Mouse (Mus musculus) heart, embryonic 10.5 days (tissue): Measurements from ENCODE around the gene Olfr155. TPM values are rescaled to one million over a fixed set of nuclear protein-coding genes. Genes with fewer than 3 reads are reported as not detected.
A peak's percentile ranks its signal among the peaks of the same experiment; 100 is the strongest.

Experiments
- DNase-seq: peaks from one replicate; pipeline ENCODE4 v3.0.0-alpha.2; 2017; ENCODE audit warnings: low spot score
- H3K27ac ChIP-seq: fragments of 300-500 bp; sonication (generic); 2 replicates; pipeline ENCODE4 v1.5.1; 2016; ENCODE audit warnings: mild to moderate bottlenecking
- H3K27me3 ChIP-seq: fragments of 300-500 bp; sonication (generic); 2 replicates; pipeline ENCODE4 v1.6.1; 2016; ENCODE audit warnings: mild to moderate bottlenecking; ENCODE audit not compliant: poor library complexity, insufficient read depth, severe bottlenecking
- H3K36me3 ChIP-seq: fragments of 300-500 bp; sonication (generic); 2 replicates; pipeline ENCODE4 v1.6.1; 2016; ENCODE audit warnings: mild to moderate bottlenecking, moderate library complexity
- H3K4me1 ChIP-seq: fragments of 300-500 bp; sonication (generic); 2 replicates; pipeline ENCODE4 v1.6.1; 2016; ENCODE audit warnings: mild to moderate bottlenecking
- H3K4me3 ChIP-seq: fragments of 300-500 bp; sonication (generic); 2 replicates; pipeline ENCODE4 v1.5.1; 2016; ENCODE audit warnings: mild to moderate bottlenecking, moderate library complexity
- H3K9me3 ChIP-seq: fragments of 300-500 bp; sonication (generic); 2 replicates; pipeline ENCODE4 v1.6.1; 2016; ENCODE audit warnings: mild to moderate bottlenecking, moderate library complexity
- WGBS: fragments of 180-500 bp; shearing (Covaris S2); methylation state at CpG from one replicate; pipeline ENCODE4 v1.1.7; 2016; 5-methylcytosine and 5-hydroxymethylcytosine counted together
- polyA plus RNA-seq: library from polyadenylated mRNA; unstranded; fragments of >200 nt; fragmentation: Nextera tagmentation; extraction: Ambion mirVana; gene quantifications from 2 replicates; pipeline ENCODE4 v1.2.1, GENCODE M21; 2016

Gene Olfr155
- polyA plus RNA-seq, 1 experiment from 2014 or later = not detected

- Histone ChIP-seq H3K4me1 (0 out of 2 replicates have a peak, but pooled peaks cover 3% of the 10 kb centered on the region), H3K36me3 (no peaks in the 10 kb centered on the region), H3K9me3 (no peaks in the 10 kb centered on the region; the same call in 1 of the 2 replicates), H3K4me3 (no peak overlapping the region), H3K27me3 (no peaks in the 10 kb centered on the region), H3K27ac (no peak overlapping the region)
- 85% methylated on average over 10 of the region's 10 CpGs for WGBS
- DNase-seq = no peak
These were observed 18.5 kb downstream of the Olfr155 start for GRCm38 (mm10) chr4:43869821-43870220.

- H3K36me3 ChIP-seq = no peaks in the 10 kb centered on the region
- H3K27ac ChIP-seq = peak overlapping the region; percentile 96; the same call in 1 of the 2 replicates
- H3K9me3 ChIP-seq = no peaks in the 10 kb centered on the region
- H3K4me1 ChIP-seq = peaks cover 30% of the 10 kb centered on the region
- WGBS = 56% methylated on average over 7 of the region's 7 CpGs
- peak overlapping the region; percentile 90 for H3K4me3 ChIP-seq
- peak; percentile 46 for DNase-seq
- no peaks in the 10 kb centered on the region for H3K27me3 ChIP-seq
These were observed 23.1 kb downstream of the Olfr155 start for GRCm38 (mm10) chr4:43874501-43874900.

- peak; percentile 94 for DNase-seq
- peak within 1 kb of the TSS; percentile 90 for H3K4me3 ChIP-seq
- WGBS = under 1% methylated on average over 72 of the region's 73 CpGs
- no peaks in the 10 kb centered on the region for H3K27me3 ChIP-seq
- H3K9me3 ChIP-seq = no peaks in the 10 kb centered on the region
- peak within 1 kb of the TSS; percentile 96 for H3K27ac ChIP-seq
- H3K4me1 ChIP-seq = peaks cover 34% of the 10 kb centered on the region
- H3K36me3 ChIP-seq = no peaks in the 10 kb centered on the region
These were observed 24.0 kb downstream of the Olfr155 start, which contains the start of gene Reck for GRCm38 (mm10) chr4:43875160-43875918. Reck (plus strand) TSS chr4:43875530.

GRCm38 (mm10) chr4:43875919-43876411 lies 24.6 kb downstream of the Olfr155 start:
- Histone ChIP-seq H3K4me3 (peak overlapping the region; percentile 90), H3K27me3 (no peaks in the 10 kb centered on the region), H3K27ac (peak overlapping the region; percentile 96), H3K4me1 (peaks cover 34% of the 10 kb centered on the region), H3K9me3 (no peaks in the 10 kb centered on the region), H3K36me3 (no peaks in the 10 kb centered on the region)
- peak; percentile 84 for DNase-seq
- 1% methylated on average over 20 of the region's 20 CpGs for WGBS

GRCm38 (mm10) chr4:43877230-43877629 lies 25.9 kb downstream of the Olfr155 start:
- WGBS = 91% methylated on average over 1 of the region's 1 CpGs
- no peaks in the 10 kb centered on the region for H3K27me3 ChIP-seq
- no peak for DNase-seq
- H3K4me3 ChIP-seq = no peak overlapping the region
- H3K4me1 ChIP-seq = peaks cover 34% of the 10 kb centered on the region
- no peaks in the 10 kb centered on the region for H3K9me3 ChIP-seq
- H3K36me3 ChIP-seq = no peaks in the 10 kb centered on the region
- no peak overlapping the region for H3K27ac ChIP-seq

- DNase-seq = no peak
- no peaks in the 10 kb centered on the region for H3K27me3 ChIP-seq
- peaks cover 36% of the 10 kb centered on the region for H3K4me1 ChIP-seq
- peak overlapping the region; percentile 53; the same call in 1 of the 2 replicates for H3K27ac ChIP-seq
- peak overlapping the region; percentile 12; the same call in 1 of the 2 replicates for H3K4me3 ChIP-seq
- WGBS = 30% methylated on average over 5 of the region's 5 CpGs
- H3K36me3 ChIP-seq = no peaks in the 10 kb centered on the region
- H3K9me3 ChIP-seq = no peaks in the 10 kb centered on the region
These were observed 26.9 kb downstream of the Olfr155 start for GRCm38 (mm10) chr4:43878121-43878776.

- H3K36me3 ChIP-seq = no peaks in the 10 kb centered on the region
- no peaks in the 10 kb centered on the region for H3K27me3 ChIP-seq
- no peak overlapping the region for H3K4me3 ChIP-seq
- no peak for DNase-seq
- 0 out of 2 replicates have a peak overlapping the region, but pooled peaks have one; percentile 44 for H3K27ac ChIP-seq
- H3K9me3 ChIP-seq = no peaks in the 10 kb centered on the region
- 51% methylated on average over 6 of the region's 6 CpGs for WGBS
- H3K4me1 ChIP-seq = peaks cover 49% of the 10 kb centered on the region
These were observed 28.2 kb downstream of the Olfr155 start for GRCm38 (mm10) chr4:43879566-43879965.

GRCm38 (mm10) chr4:43884196-43884595 lies 32.8 kb downstream of the Olfr155 start:
- WGBS = 10% methylated on average over 4 of the region's 4 CpGs
- Histone ChIP-seq H3K4me1 (peaks cover 44% of the 10 kb centered on the region), H3K27me3 (no peaks in the 10 kb centered on the region), H3K4me3 (peak overlapping the region; percentile 15; the same call in 1 of the 2 replicates), H3K27ac (peak overlapping the region; percentile 82), H3K36me3 (peaks cover 6% of the 10 kb centered on the region; the same call in 1 of the 2 replicates), H3K9me3 (no peaks in the 10 kb centered on the region)
- DNase-seq = no peak

GRCm38 (mm10) chr4:43891247-43891646 lies 39.9 kb downstream of the Olfr155 start:
- Histone ChIP-seq H3K27me3 (no peaks in the 10 kb centered on the region), H3K4me3 (no peak overlapping the region), H3K4me1 (peaks cover 14% of the 10 kb centered on the region), H3K27ac (no peak overlapping the region), H3K36me3 (peaks cover 12% of the 10 kb centered on the region), H3K9me3 (no peaks in the 10 kb centered on the region)
- DNase-seq = no peak
- WGBS = 83% methylated on average over 3 of the region's 3 CpGs

GRCm38 (mm10) chr4:43897209-43897608 lies 45.8 kb downstream of the Olfr155 start:
- Histone ChIP-seq H3K4me1 (peaks cover 28% of the 10 kb centered on the region), H3K36me3 (peaks cover 30% of the 10 kb centered on the region), H3K9me3 (no peaks in the 10 kb centered on the region), H3K27ac (no peak overlapping the region), H3K27me3 (no peaks in the 10 kb centered on the region), H3K4me3 (no peak overlapping the region)
- no peak for DNase-seq

GRCm38 (mm10) chr4:43899197-43899596 lies 47.8 kb downstream of the Olfr155 start:
- peaks cover 42% of the 10 kb centered on the region for H3K36me3 ChIP-seq
- H3K27ac ChIP-seq = peak overlapping the region; percentile 53
- H3K4me1 ChIP-seq = peaks cover 19% of the 10 kb centered on the region
- DNase-seq = no peak
- H3K27me3 ChIP-seq = no peaks in the 10 kb centered on the region
- WGBS = 30% methylated on average over 8 of the region's 8 CpGs
- H3K4me3 ChIP-seq = no peak overlapping the region
- H3K9me3 ChIP-seq = no peaks in the 10 kb centered on the region

GRCm38 (mm10) chr4:43903690-43904089 lies 52.3 kb downstream of the Olfr155 start:
- Histone ChIP-seq H3K4me1 (peaks cover 13% of the 10 kb centered on the region), H3K36me3 (peaks cover 40% of the 10 kb centered on the region; the same call in 1 of the 2 replicates), H3K27ac (no peak overlapping the region), H3K9me3 (no peaks in the 10 kb centered on the region), H3K4me3 (no peak overlapping the region), H3K27me3 (no peaks in the 10 kb centered on the region)
- WGBS = 64% methylated on average over 7 of the region's 7 CpGs
- DNase-seq = no peak

GRCm38 (mm10) chr4:43906443-43906842 lies 55.1 kb downstream of the Olfr155 start:
- H3K27ac ChIP-seq = no peak overlapping the region
- peaks cover 46% of the 10 kb centered on the region; the same call in 1 of the 2 replicates for H3K36me3 ChIP-seq
- 30% methylated on average over 6 of the region's 6 CpGs for WGBS
- no peaks in the 10 kb centered on the region for H3K4me1 ChIP-seq
- DNase-seq = no peak
- no peaks in the 10 kb centered on the region for H3K9me3 ChIP-seq
- no peaks in the 10 kb centered on the region for H3K27me3 ChIP-seq
- no peak overlapping the region for H3K4me3 ChIP-seq
